8 mouse cellular contexts compared by ENCODE assay signal in genomic region chr2:32167819-32168218, GRCm38 (mm10). TPM values are rescaled to one million over a fixed set of nuclear protein-coding genes. Genes with fewer than 3 reads are reported as not detected.
DNase-seq lines count a peak whose midpoint lies in the region; ATAC-seq lines count a peak whose summit lies in the region.

No protein-coding gene starts in this region.

- no peaks in the 10 kb centered on the region for H3K27me3 ChIP-seq in hindbrain, embryonic 16.5 days (replicated peaks; ENCODE audit: control insufficient read depth, insufficient read depth, low read length)

- H3K36me3 ChIP-seq in hindbrain, embryonic 16.5 days (ENCODE audit: control insufficient read depth, insufficient read depth, low read length) = no peaks in the 10 kb centered on the region

- no peak overlapping the region for H3K4me3 ChIP-seq in brown adipose tissue, adult 24 weeks (ENCODE audit: insufficient read depth, low read depth, low read length)
- H3K4me3 ChIP-seq in hindbrain, embryonic 16.5 days (ENCODE audit: low read length) = no peak overlapping the region

- H3K4me1 ChIP-seq in brown adipose tissue, adult 24 weeks (ENCODE audit: control insufficient read depth, insufficient read depth, insufficient read length, low read length) = peaks cover 29% of the 10 kb centered on the region
- H3K4me1 ChIP-seq in hindbrain, embryonic 16.5 days (ENCODE audit: control insufficient read depth, insufficient read depth, low read depth, low read length) = peaks cover 55% of the 10 kb centered on the region

- H3K9me3 ChIP-seq in hindbrain, embryonic 16.5 days (ENCODE audit: control insufficient read depth, low read length) = no peaks in the 10 kb centered on the region

- DNase-seq in adrenal gland, adult 2 months = peak; percentile 76
- DNase-seq in adrenal gland, postnatal 4 days (ENCODE audit: low spot score in 2 of 2) = no peak
- peak; percentile 81 for DNase-seq in gastrocnemius, adult 18-20 months (ENCODE audit: low spot score)
- peak; percentile 71 to 84 for DNase-seq in left cerebral cortex, postnatal 25 days (ENCODE audit: low spot score in 2 of 2)
- DNase-seq in right cerebral cortex, postnatal 4 days = peak; percentile 43

- WGBS in hindbrain, embryonic 16.5 days = 2% methylated on average over 7 of the region's 7 CpGs

- intact Hi-C loops in left cerebral cortex, postnatal 25 days (cut with DNase I) = loop anchor here (2.0 kb wide), 1 partner anchor 19 kb away; no protein-coding TSS in a partner anchor

- ATAC-seq in hindbrain, embryonic 16.5 days = peak; percentile 53
- peak; percentile 64 for ATAC-seq in megakaryocyte progenitor cell, adult 5-6 weeks (replicated peaks; ENCODE audit: poor library complexity)

- H3K9ac ChIP-seq in hindbrain, embryonic 16.5 days (ENCODE audit: low read depth, low read length) = peak overlapping the region; percentile 38

- peak overlapping the region; percentile 50 for H3K27ac ChIP-seq in brown adipose tissue, adult 24 weeks (replicated peaks; ENCODE audit: low read depth, low read length)
- H3K27ac ChIP-seq in hindbrain, embryonic 16.5 days (ENCODE audit: low read depth, low read length) = peak overlapping the region; percentile 84

- peak overlapping the region; percentile 46 for H3K4me2 ChIP-seq in hindbrain, embryonic 16.5 days (ENCODE audit: low read length)

RNA-seq across cellular contexts. Expression of gene Prrc2b, which starts 16.9 kb away (rescaled TPM):
- total RNA-seq in adrenal gland, adult 2 months (2021) = 100 to 1,000 TPM in 1 of 2 experiments, 10 to 100 TPM in 1; 93.5 to 104 TPM
- polyA plus RNA-seq in adrenal gland, adult 2 months (2012; rRNA removed) = 70.0 and 82.7 TPM in 2 replicates
- 100 to 1,000 TPM; 148 to 158 TPM for total RNA-seq in adrenal gland, postnatal 4 days (2021)
- polyA plus RNA-seq in brown adipose tissue, adult 24 weeks (2012; ENCODE audit: insufficient read depth, insufficient read length, missing spikeins) = 14.6 and 15.1 TPM in 2 replicates
- 10 to 100 TPM; 78.4 to 79.7 TPM for total RNA-seq in gastrocnemius, adult 18-20 months (2021)
- 49.7 and 66.2 TPM in 2 replicates for polyA plus RNA-seq in hindbrain, embryonic 16.5 days (2015; fragmentation: Nextera tagmentation; extraction: Ambion mirVana)
- 100 to 1,000 TPM; 240 TPM for total RNA-seq in left cerebral cortex, postnatal 25 days (2021)
- 37.5 and 37.8 TPM in 2 replicates for total RNA-seq in megakaryocyte progenitor cell, adult 5-6 weeks (2015)
- total RNA-seq in megakaryocyte progenitor cell, adult 5-6 weeks (2017) = 16.6 and 18.2 TPM in 2 replicates

Comparison
In these comparisons a context has a peak if more than half of its experiments do, and no peak if none do; other contexts are left out.
1. DNase-seq: peak in adrenal gland, adult 2 months (single experiment), gastrocnemius, adult 18-20 months (single experiment), left cerebral cortex, postnatal 25 days (2 of 2) and right cerebral cortex, postnatal 4 days (single experiment); none in adrenal gland, postnatal 4 days (0 of 2).